Mouse (Mus musculus) hindbrain, embryonic 13.5 days (tissue): Measurements from ENCODE around the gene Stam. TPM values are rescaled to one million over a fixed set of nuclear protein-coding genes. Genes with fewer than 3 reads are reported as not detected.

Source experiments
- polyA plus RNA-seq: library from polyadenylated mRNA; unstranded; fragments of >200 nt; fragmentation: Nextera tagmentation; extraction: Ambion mirVana; gene quantifications from 2 replicates; pipeline ENCODE4 v1.2.1, GENCODE M21; 2015

The Stam gene
- polyA plus RNA-seq, 1 experiment from 2014 or later: 116 TPM

Other genes with a start within 250 kb of the Stam start
- 72.5 and 73.1 TPM in 2 replicates for gene Hacd1, start 18.0 kb upstream of the Stam start, polyA plus RNA-seq
- gene Tmem236, start 100.4 kb downstream of the Stam start, polyA plus RNA-seq: 0.06 and 0.18 TPM in 2 replicates
- gene Mrc1, start 155.3 kb downstream of the Stam start, polyA plus RNA-seq: 5.4 and 5.6 TPM in 2 replicates